Mouse (Mus musculus) adrenal gland (tissue): ENCODE results near the gene Tnfrsf19.

Experiments
- intact Hi-C: fragments of 180-260 bp; cut with DNase I; formaldehyde crosslinking; loops from one replicate; pipeline ENCODE4 v1.15.1; 2025

The Tnfrsf19 gene

DNA sequence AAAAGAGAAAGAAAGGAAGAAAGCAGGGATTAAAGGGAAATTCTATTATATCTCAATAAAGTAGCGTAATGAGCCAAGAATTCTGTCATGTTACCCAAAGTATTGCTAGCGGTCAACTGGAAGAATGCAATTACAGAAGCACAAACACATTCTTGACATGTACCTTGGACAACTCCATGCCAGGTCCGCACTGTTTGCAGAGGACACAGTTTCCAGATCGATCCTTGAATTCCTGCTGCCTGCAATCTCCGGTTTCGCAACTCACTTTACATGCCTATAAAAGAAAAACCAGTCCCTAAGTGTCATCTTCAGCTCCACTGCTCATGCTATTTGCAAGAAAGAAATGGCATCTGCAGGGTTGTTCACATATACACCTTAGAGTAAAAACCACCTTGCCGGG is 22.3 kb downstream of the Tnfrsf19 start:
- intact Hi-C loops = no loop called here

DNA sequence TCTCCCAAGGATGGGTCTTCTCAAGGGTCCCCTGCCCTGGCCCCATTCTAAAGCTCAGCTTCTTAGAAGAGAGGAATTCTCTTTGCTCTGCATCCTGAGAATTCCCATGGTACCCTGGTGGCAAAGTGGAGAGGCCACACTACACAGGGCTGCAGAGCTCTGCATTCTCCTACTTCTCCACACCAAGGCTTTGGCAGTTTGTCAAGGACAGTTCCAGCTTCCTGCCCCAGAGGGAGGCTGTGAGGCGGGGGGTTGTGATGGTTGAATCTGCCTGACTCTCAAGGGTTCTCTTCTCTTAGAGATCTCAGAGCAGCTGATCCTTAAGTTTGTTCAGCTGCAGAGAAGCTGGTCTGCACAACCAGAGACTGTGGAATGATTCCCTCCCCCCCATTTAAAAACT is 23.9 kb downstream of the Tnfrsf19 start:
- intact Hi-C loops = no loop called here

DNA sequence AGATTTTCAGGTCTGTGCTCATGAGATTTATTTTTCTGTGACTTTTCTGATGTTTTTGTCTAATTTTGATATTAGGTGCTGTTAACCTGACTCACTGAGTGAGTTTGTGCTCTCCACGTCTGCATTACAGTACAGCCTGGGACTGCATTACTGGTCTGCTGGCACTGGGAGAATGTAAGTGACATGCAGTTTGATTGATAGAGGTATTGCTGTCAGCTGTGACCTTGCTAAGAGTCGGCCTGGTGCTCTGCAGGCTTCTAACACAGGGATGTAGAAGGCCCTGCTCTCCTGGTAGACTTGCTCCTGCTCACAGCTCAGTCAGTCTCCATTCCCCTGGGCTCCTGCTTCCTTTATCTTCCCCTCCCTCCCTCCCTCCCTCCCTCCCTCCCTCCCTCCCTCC is 25.3 kb downstream of the Tnfrsf19 start:
- intact Hi-C loops = no loop called here

DNA sequence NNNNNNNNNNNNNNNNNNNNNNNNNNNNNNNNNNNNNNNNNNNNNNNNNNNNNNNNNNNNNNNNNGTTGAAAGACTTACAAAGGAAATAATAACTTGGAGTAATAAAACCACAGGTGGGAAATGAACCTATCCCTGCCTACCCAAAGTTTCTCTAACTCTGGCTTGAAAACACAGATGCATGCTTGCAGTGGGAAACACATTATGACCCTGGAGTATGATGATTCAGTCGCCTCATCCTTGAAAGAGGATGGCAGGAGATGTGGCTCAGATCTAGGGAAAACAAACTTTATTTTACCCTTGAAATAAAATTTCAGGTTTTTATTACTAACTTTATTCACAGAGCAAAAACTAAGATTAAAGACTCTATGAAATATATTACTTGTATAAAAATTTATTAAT is 26.4 kb downstream of the Tnfrsf19 start:
- intact Hi-C loops = no loop called here

DNA sequence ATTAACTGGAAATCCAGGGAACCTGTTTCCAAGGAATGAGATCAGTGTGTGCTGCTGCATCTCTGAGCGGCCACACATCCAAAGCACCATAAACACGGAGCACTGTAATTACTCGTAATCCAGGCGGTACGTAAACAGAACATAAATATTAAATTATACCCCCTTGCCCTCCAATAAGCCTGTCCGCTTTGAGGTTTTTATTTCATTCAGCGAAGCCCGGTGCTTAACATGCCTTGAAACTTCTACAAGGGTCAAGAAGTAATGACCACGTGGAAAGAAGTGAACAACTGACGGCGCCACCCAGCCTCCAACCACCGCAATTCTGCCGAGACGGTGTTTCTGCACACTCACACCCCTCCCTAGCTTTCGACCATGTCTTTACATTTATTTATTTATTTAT is 31.7 kb downstream of the Tnfrsf19 start:
- intact Hi-C loops = loop anchor here (5.0 kb wide), 1 partner anchor 33 kb away; the partner anchor contains the start of gene Tnfrsf19

DNA sequence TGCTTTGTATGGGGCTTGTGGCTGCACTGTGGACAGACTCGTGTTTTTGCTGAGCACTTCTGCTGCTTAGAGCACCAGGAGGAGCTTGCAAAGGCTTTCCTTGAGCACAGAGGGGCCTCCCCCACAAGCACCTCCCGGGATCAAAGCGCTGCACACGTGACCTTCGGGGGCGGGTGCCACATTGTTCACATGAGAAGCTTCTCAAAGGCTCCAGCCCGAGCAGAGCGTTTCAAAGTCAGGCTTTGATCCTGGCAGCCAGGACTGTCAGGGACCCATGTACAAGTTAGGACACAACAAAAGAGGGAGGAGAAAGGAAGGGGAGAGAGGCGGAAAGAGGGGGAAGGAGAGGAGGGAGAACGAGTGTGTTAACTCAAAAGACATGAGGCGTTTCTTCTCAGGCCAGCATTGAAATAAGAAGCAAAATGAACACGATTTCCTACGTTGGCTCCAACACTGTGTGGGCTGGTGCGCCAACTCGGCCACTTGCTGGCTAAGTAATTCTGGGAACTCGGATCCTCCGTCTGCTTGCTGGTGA is 33.8 kb downstream of the Tnfrsf19 start:
- intact Hi-C loops = loop anchor here (5.0 kb wide), 1 partner anchor 35 kb away; the partner anchor contains the start of gene Tnfrsf19

DNA sequence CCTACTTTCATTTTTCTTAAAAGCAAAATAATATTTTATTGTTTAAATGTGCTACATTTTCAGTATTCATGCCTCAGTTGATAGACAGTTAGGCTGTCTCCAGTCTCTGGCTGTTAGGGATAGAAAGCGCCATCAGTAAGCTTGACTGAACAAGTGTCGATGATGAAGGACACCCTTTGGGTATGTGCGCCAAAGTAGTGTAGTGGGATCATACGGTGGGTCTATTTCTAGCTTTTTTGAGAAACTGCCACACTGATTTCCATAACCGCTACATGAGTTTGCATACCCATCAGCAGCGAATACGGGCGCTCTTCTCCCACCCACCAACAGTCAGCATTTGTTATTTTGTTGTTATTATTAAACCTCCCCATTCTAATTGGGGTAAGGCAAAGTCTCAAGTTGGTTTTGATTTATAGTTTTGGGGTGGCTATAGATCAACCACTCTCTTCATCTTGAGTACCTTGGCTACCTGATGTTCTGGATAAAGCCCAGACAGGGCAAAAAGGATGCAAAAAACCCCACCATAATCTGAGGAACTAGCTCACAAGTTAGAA is 34.6 kb downstream of the Tnfrsf19 start:
- intact Hi-C loops = loop anchor here (5.0 kb wide), 1 partner anchor 36 kb away; the partner anchor contains the start of gene Tnfrsf19

DNA sequence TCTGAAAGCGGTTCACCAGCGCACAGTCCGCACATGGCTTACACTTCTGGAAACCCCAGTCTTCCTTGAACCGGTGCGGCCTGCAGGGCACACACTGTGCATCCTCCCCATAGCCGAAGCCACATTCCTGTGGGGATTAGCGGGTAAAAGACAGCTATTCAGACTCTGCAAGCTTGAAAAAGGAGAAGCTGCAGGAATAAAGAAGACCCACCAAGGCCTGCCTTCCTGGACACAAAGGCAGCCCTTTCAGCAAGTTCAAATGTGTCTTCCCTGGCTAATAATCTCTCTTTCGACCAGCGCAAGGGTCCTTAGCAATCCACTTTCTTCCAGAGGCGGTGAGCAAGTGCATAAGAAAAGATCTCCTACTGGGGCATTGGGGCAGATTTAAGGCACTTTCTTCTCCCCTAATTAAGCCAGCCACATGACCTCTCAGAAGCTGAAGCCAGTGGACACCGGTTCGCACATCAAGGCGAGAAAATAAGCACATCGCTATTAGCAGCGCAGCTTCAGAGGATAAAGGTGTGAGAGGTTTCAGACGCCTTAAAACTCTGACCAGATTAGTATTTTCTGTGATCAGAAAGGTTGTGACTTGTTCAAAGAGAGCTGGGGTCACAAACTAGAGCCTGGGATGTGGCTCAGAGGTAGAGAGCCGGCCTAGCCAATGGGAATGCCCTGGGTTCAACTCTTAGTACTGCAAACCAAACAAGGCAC is 41.0 kb downstream of the Tnfrsf19 start:
- intact Hi-C loops = no loop called here

DNA sequence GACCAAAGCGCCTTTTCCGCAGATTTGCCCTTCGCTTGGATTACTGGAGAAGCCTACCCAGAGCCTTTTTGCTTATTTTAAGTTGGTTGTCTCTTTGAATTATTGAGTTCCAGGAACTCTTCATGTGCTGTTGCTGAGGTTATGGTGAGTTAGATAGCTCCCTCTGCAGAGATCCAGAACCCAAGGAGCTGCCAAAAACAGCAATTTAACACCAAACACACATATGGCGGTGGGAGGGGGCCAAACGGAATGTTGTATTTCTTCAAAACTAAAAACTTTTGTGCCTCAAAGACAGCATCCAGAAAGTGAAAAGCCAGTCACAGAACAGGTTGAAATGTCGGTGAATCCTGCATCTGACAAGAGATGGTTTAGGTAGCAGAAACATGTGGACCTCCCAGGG is 42.6 kb downstream of the Tnfrsf19 start:
- intact Hi-C loops = no loop called here

DNA sequence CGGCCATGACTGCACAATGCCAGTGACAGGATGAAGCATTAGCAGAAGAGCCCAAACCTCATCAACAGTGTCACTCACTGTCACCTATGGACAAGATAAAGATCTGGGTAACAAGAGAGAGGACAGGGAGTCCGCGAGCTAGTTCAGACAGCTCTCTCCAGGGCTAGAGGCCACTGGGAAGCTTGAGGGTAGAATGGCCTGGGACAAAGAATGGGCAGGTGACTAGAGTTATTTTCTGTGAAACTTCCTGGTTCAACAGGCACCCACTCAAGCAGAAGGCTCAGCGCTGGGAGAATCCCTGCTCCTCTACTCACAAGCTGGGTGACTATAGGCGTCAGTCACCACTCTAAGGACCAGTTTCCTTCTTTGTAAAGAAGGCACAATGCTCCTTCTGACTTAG is 46.2 kb downstream of the Tnfrsf19 start:
- intact Hi-C loops = no loop called here

DNA sequence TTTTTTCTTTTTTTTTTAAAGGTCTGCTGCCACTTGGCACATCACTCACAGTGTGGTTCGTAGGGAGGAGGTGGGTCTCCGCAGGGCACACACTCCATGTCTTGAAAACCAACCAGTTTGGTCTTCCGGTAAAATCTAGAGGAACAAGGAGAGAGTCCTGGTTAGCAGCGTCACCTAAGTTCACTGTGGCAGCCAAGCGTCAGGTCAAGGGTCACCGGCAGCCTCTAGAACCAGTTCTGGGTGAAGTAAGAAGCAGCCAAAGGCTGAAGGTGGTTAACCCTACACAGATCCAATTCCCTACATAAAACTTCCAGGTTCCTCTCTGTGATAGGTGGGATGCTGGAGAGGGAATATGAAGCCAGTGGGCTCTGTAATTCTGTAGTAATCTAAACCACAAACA is 49.7 kb downstream of the Tnfrsf19 start:
- intact Hi-C loops = no loop called here

DNA sequence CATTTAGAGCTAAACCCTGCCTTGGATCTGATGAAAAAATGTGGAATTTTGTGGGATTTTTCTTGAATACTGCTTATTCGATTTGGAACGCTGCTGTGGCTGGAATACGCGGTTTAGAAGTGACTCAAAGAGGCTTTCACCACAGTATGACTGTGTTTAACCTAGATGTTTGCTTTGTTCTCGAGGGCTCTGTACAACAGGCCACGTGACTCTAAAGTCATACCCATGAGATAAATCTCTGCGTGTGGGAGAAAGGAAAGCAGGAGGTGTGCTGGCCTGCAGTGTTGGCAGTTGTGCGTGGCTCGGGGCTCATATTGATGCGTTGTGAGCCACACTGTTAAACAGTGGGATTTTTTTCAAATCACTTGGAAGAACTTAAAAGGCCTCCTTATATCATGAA is 52.8 kb downstream of the Tnfrsf19 start:
- intact Hi-C loops = no loop called here

DNA sequence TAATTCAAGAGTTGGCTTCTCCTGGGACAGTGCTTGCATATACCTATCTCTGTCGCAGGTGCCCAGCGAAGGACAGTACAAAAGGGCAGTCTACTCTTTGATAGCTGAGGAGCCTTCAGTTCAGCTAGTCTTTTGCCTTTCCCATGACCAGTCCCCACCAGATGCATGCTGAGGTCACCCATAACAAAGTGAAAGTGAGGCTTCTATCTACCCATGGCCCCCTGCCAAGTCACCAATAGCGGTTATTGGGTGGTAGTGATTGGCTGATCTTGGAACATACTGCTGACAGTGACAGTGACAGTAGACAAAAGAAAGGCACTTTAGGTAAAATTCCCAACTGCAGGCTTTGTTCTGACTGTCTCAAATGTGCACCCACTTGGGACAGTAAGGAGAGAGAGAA is 53.2 kb downstream of the Tnfrsf19 start:
- intact Hi-C loops = no loop called here

DNA sequence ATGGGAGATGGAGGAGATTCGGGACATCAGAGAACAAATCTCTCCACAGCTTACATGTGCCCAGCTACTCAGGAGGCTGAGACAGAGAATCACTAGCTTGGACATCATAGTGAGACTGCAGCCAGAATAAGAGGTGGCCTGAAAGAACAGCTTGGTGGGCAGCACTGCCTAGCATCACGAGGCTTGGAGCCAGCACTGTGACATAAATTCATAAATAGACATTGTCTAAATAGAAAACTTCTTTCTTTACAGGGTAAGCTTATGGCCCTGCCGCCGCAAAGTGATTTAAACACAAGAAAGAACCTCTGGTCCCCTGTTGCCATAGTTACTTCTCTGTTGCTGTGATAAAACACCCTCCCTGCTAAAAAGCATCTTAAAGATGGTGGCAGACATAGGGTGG is 54.1 kb downstream of the Tnfrsf19 start:
- intact Hi-C loops = no loop called here

DNA sequence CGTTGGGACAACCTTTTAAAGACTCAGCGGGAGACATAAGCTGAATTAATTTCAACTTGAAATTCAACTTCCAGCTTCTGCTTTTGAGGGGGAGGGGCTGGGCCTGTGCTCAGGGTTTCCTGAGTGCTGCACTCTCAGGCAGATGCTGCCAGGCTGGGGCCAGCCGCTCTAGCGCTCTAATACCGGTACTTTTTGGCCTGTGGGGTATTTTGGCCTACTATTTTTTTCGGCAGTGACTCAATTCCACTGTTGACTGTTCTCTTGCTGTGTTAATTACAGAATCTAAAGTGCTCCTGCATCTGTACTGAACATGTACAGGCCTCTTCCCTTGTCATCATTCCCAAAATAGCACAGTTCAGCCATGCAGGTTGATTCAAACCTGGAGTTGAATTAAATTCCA is 58.1 kb downstream of the Tnfrsf19 start:
- intact Hi-C loops = no loop called here

DNA sequence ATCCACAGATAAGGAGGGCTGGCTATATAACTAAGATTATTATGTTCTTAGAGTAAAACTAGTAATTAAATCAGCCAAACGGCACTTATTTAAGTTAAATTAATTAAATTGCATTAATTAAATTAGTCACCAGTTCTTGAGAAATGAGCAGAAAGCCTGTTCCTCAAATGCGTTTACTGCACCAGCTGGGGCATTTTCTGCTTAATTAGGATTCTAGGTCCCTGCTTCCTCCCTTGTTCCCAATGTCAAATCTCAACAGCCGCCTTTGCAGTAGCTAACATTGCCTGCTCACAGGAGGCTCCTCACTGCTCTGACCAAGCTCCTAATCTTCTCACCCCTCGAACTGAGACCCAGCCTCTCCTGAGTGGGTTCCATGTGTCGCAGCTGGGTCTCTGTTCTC is 59.4 kb downstream of the Tnfrsf19 start:
- intact Hi-C loops = no loop called here

DNA sequence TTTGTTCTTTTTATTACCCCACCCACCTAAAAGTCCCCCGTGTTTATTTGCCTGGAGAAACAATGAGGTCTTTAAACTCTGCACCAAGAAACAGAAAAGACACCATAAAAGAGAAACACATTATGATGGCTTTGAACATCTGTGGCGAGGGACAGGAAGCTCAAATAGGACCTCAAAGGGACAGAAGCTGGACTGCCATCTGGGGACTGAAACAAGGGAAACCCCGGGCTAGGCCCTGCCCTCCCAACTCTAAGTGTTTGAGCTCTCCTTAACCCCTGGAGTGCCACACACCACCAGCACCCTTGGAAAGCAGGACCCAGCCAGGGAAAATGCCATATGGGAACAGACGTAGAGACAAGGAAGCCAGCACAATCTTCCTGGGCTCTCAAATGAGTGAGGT is 61.2 kb downstream of the Tnfrsf19 start:
- intact Hi-C loops = no loop called here

DNA sequence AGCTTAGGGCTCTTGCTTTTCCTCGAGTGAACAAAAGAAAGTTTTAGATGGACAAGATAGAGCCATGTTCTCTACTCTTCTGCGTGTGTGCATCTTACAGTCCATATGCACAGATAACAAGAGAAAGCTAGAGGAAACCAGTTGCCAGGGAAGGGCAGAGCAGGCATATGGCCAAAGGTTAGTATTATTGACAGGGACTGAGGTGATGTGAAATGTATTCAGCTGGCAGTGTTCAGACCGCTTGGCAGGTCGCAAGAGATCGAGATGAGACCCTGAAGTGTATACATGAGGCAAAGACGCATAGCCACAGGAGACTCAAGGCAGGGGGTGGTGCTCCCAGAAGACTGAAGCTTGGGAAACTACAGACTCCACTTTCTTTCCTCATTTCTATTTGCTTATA is 62.0 kb downstream of the Tnfrsf19 start:
- intact Hi-C loops = loop anchor here (5.0 kb wide), 1 partner anchor 103 kb away; no protein-coding TSS in a partner anchor

DNA sequence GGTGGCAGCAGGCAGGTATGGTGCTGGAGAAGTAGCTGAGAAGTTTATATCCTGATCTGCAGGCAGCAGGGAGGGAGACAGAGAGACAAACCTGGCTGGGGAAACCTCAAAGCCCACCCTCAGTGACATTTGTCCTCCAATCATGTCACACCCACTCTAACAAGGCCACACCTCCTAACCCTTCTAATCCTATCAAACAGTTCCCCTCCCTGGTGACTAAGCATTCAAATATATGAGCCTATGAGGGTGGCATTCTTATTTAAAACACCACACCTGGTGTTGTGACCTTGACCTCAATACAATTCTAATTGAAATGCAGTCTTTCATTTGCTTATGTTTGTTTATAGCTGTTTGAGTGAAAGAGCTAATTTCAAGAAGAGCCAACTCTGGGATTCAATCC is 64.2 kb downstream of the Tnfrsf19 start:
- intact Hi-C loops = loop anchor here (5.0 kb wide), 1 partner anchor 105 kb away; no protein-coding TSS in a partner anchor

DNA sequence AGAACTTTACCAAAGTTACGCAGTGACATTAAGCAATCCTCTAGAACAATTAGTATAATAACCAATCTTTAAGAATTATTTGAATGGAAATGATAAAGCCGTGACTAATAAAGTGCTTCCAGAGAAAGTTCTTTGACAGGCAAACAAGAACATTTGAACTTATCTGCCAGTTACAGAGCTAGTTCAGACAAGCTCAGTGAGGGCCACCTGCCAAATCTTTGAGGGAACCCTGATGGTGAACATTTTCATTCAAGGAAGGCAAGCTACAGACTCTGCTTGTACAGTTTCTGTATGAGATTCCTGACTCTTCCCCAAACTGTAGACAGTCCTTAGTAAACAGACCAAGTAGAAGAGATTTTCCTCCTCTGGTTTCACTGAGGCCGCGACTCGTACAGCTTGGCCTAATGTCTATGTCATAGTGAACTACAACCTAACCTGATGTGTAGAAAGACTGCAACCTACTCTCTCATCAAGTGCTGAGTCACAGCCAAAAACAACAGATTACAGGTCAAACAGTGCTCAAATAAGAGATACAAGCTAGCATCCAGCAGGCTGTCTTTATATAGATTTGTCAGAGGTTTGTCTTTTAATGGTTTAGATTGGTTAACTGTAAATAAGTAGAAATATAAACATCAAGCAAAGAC is 65.9 kb downstream of the Tnfrsf19 start:
- intact Hi-C loops = loop anchor here (5.0 kb wide), 1 partner anchor 107 kb away; no protein-coding TSS in a partner anchor

DNA sequence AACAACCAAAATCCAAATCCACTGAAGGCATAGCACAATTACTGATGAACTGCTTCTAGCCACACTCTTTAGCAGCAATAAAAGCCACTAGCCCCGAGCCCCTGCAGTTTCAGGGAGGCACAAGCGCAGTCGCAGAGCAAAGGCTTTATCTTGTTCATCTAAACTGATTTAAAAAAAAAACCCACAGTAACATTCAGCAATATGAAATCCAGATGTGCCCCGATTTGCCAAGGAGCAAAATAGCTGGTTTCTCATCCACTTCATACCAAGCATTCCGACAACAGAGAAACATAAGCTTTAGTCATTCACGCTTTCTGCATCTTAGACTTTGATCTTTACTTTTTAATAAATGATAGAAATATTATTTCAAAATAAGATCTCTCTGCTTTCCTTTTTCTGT is 68.2 kb downstream of the Tnfrsf19 start:
- intact Hi-C loops = no loop called here

DNA sequence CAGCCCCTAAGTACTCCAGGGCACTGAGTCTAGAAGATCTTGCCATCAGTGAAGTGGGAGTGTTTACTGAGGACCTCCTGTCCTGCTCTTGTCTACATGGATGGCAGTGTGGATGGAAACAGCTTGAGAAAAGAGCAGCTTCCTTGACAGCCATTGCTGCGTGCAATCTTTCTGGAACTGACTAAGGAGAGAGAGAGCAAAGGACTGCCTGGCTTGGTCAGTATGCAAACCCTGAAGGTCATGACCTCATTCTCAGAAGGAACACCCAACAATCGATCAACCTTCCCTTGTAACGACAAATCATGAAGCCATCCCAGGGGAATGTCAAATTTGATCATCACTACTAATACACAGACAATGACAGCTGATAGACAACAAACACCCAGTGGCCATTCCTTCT is 70.1 kb downstream of the Tnfrsf19 start:
- intact Hi-C loops = no loop called here
